Mouse (Mus musculus): Measurements from ENCODE around the gene Zcrb1.
"Not testable (repeated sequence)": the region's sequence is repeated elsewhere in the genome, so short reads cannot be mapped to it uniquely, and the experiment has no call there.

Zcrb1 gene

GRCm38 (mm10) chr15:93397826-93398698 is at the start of gene Zcrb1, which contains the start of gene Pphln1:
TSS of gene Zcrb1 (minus strand) at chr15:93398334.
TSS of gene Pphln1 (plus strand) at chr15:93398350.
- peak; percentile 94 for DNase-seq

GRCm38 (mm10) chr15:93443676-93444075 is 45.5 kb upstream of the Zcrb1 start:
- DNase-seq: no peak

GRCm38 (mm10) chr15:93442271-93442670 is 44.1 kb upstream of the Zcrb1 start:
- no peak for DNase-seq

- peak; percentile 70 for DNase-seq
Measured at GRCm38 (mm10) chr15:93438663-93439062, 40.5 kb upstream of the Zcrb1 start.

- no peak for DNase-seq
Measured at GRCm38 (mm10) chr15:93435998-93436397, 37.9 kb upstream of the Zcrb1 start.

GRCm38 (mm10) chr15:93433811-93434210 is 35.7 kb upstream of the Zcrb1 start:
- peak; percentile 6 for DNase-seq

GRCm38 (mm10) chr15:93422537-93422936 is 24.4 kb upstream of the Zcrb1 start:
- no peak for DNase-seq

- no peak for DNase-seq
Measured at GRCm38 (mm10) chr15:93420596-93420995, 22.5 kb upstream of the Zcrb1 start.

GRCm38 (mm10) chr15:93416300-93416699 is 18.2 kb upstream of the Zcrb1 start:
- no peak for DNase-seq

GRCm38 (mm10) chr15:93414456-93414855 is 16.3 kb upstream of the Zcrb1 start:
- DNase-seq: no peak

- no peak for DNase-seq
Measured at GRCm38 (mm10) chr15:93412445-93412844, 14.3 kb upstream of the Zcrb1 start.

GRCm38 (mm10) chr15:93406492-93406891 is 8.4 kb upstream of the Zcrb1 start:
- DNase-seq: no peak

GRCm38 (mm10) chr15:93405446-93405986 is 7.4 kb upstream of the Zcrb1 start:
- no peak for DNase-seq

GRCm38 (mm10) chr15:93404849-93405248 is 6.7 kb upstream of the Zcrb1 start:
- DNase-seq: no peak

- DNase-seq: no peak
Measured at GRCm38 (mm10) chr15:93402730-93403129, 4.6 kb upstream of the Zcrb1 start.

GRCm38 (mm10) chr15:93401446-93401845 is 3.3 kb upstream of the Zcrb1 start:
- DNase-seq: no peak

GRCm38 (mm10) chr15:93398699-93399540 is 786 bp upstream of the Zcrb1 start:
- peak; percentile 22 for DNase-seq

GRCm38 (mm10) chr15:93397269-93397668 is 865 bp downstream of the Zcrb1 start:
- DNase-seq: peak; percentile 8

GRCm38 (mm10) chr15:93381337-93381736 is 16.8 kb downstream of the Zcrb1 start:
- no peak for DNase-seq

- DNase-seq: peak; percentile 16
Measured at GRCm38 (mm10) chr15:93379177-93379576, 19.0 kb downstream of the Zcrb1 start.

- DNase-seq: no peak
Measured at GRCm38 (mm10) chr15:93375696-93376095, 22.4 kb downstream of the Zcrb1 start.

- not testable (repeated sequence) for DNase-seq
Measured at GRCm38 (mm10) chr15:93372525-93373119, 25.5 kb downstream of the Zcrb1 start.

GRCm38 (mm10) chr15:93371838-93372237 is 26.3 kb downstream of the Zcrb1 start:
- DNase-seq: no peak

All from retina, postnatal 1 day (tissue).